Mouse (Mus musculus) limb, embryonic 14.5 days (tissue): ENCODE data around the gene Tax1bp1. TPM values are rescaled to one million over a fixed set of nuclear protein-coding genes. Genes with fewer than 3 reads are reported as not detected.
A peak's percentile ranks its signal among the peaks of the same experiment; 100 is the strongest.

ENCODE experiments used
- ATAC-seq: fragments of 200-750 bp; cut with Nextera tagmentation; 2 replicates; pipeline ENCODE4 v1.8.0; 2017; ENCODE audit warnings: low read depth, moderate number of reproducible peaks, moderate TSS enrichment; ENCODE audit not compliant: low FRiP score
- DNase-seq: peaks from one replicate; pipeline ENCODE4 v3.0.0-alpha.2; 2015; ENCODE audit warnings: low spot score
- H3K27ac ChIP-seq: fragments of 300-500 bp; sonication (generic); replicated peaks from 2 replicates; pipeline ENCODE4 v1.5.1; 2014; ENCODE audit warnings: low read depth, mild to moderate bottlenecking, low read length, moderate library complexity, mixed read lengths
- H3K27me3 ChIP-seq: fragments of 300-500 bp; sonication (generic); 2 replicates; pipeline ENCODE4 v1.6.1; 2014; ENCODE audit warnings: low read length, mixed read lengths; ENCODE audit not compliant: control insufficient read depth, insufficient read depth
- H3K36me3 ChIP-seq: fragments of 300-500 bp; sonication (generic); 2 replicates; pipeline ENCODE4 v1.6.1; 2014; ENCODE audit warnings: mild to moderate bottlenecking, low read length, moderate library complexity, mixed read lengths; ENCODE audit not compliant: control insufficient read depth, insufficient read depth
- H3K4me1 ChIP-seq: fragments of 300-500 bp; sonication (generic); 2 replicates; pipeline ENCODE4 v1.6.1; 2014; ENCODE audit warnings: antibody characterized with exemption, low read length, mixed read lengths; ENCODE audit not compliant: control insufficient read depth, insufficient read depth
- H3K4me2 ChIP-seq: fragments of 300-500 bp; sonication (generic); replicated peaks from 2 replicates; pipeline ENCODE4 v1.6.1; 2014; ENCODE audit warnings: low read depth, mild to moderate bottlenecking, low read length, moderate library complexity; ENCODE audit not compliant: severe bottlenecking
- H3K4me3 ChIP-seq: fragments of 300-500 bp; sonication (generic); replicated peaks from 2 replicates; pipeline ENCODE4 v1.5.1; 2014; ENCODE audit warnings: low read length
- H3K9ac ChIP-seq: fragments of 300-500 bp; sonication (generic); 2 replicates; pipeline ENCODE4 v1.6.1; 2014; ENCODE audit warnings: mild to moderate bottlenecking, low read depth, low read length, moderate library complexity; ENCODE audit not compliant: severe bottlenecking
- H3K9me3 ChIP-seq: fragments of 300-500 bp; sonication (generic); 2 replicates; pipeline ENCODE4 v1.6.1; 2016; ENCODE audit warnings: low read length; ENCODE audit not compliant: control insufficient read depth
- POLR2A ChIP-seq: fragments of 200-500 bp; IDR thresholded peaks from 2 replicates; pipeline ENCODE4 v1.8.0; 2012; ENCODE audit warnings: inconsistent platforms, mild to moderate bottlenecking, moderate library complexity, borderline replicate concordance; ENCODE audit not compliant: insufficient read depth, insufficient read length; ENCODE audit errors: extremely low read depth
- WGBS: fragments of 180-500 bp; shearing (Covaris S2); extraction: QIAGEN DNeasy Blood & Tissue Kit; methylation state at CpG from one replicate; pipeline ENCODE4 v1.1.7; 2014; 5-methylcytosine and 5-hydroxymethylcytosine counted together
- polyA plus RNA-seq, 2 experiments: library from polyadenylated mRNA; depleted of rRNA in 1 of 2; stranded (reverse) in 1 of 2; unstranded in 1 of 2; fragments of >200 nt; fragmentation: Nextera tagmentation in 1 of 2; extraction: Ambion mirVana in 1 of 2; gene quantifications; 2 replicates each; pipeline versions ENCODE4 v1.2.1 to v1.2.3; 2012 to 2014

The Tax1bp1 gene
- polyA plus RNA-seq, 2 experiments, result 53.9 to 137 TPM

DNA sequence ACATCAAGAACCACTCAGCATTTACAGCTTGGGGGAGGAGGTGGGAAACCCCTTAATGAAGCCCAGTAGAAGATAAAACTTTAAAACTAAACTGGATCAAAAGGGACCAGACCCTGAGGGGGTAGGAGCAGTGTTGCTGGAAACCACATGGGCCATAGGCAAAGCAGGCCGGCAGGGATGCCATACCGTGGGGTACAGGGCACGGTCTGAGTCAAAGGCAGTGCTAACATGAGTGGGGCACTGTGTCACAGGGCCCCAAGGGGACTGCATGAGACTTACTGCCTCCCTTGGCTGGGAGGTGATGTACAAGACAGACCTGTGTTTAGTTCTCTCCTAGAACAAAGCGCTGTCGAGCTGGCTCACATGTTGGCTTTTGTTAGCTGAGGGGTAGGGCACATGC lies 66.0 kb downstream of the Tax1bp1 start:
- DNase-seq (no peak), ATAC-seq (no peak)
- no peaks in the 10 kb centered on the region for H3K27me3 ChIP-seq
- WGBS, result 32% methylated on average over 5 of the region's 5 CpGs
- no peak overlapping the region for H3K4me3 ChIP-seq
- H3K4me2 ChIP-seq, result no peak overlapping the region
- H3K9ac ChIP-seq, result no peak overlapping the region
- H3K36me3 ChIP-seq, result no peaks in the 10 kb centered on the region
- no peaks in the 10 kb centered on the region for H3K9me3 ChIP-seq
- peaks cover 10% of the 10 kb centered on the region for H3K4me1 ChIP-seq
- 0 out of 2 replicates have a peak overlapping the region, but pooled peaks have one; percentile 11 for H3K27ac ChIP-seq
- TF ChIP-seq POLR2A, result no peak

DNA sequence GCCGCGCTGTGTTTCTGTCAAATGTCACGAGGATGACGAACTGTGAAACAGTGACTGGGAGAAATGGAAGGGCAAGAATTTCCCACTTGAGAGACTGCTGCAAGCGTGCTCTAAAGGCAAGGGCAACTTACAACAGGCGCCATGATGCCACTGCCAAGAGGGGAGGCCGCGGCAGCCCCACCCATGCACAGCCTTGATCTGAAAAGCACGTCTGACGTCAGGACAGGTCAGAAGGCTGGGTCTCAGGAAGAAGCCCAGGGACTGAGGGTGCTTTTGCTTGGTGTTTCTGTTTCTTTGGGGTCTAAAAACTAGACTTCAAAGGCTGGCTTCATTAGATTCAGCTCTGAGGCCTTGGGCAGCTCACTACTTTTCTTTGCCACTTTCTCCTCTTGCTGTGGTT lies 76.8 kb downstream of the Tax1bp1 start:
- Histone ChIP-seq H3K4me3 (no peak overlapping the region), H3K27me3 (no peaks in the 10 kb centered on the region), H3K27ac (no peak overlapping the region), H3K36me3 (no peaks in the 10 kb centered on the region), H3K9ac (no peak overlapping the region), H3K9me3 (no peaks in the 10 kb centered on the region), H3K4me1 (peaks cover 24% of the 10 kb centered on the region), H3K4me2 (no peak overlapping the region)
- TF ChIP-seq POLR2A, result no peak
- WGBS, result 40% methylated on average over 10 of the region's 10 CpGs
- ATAC-seq, result no peak
- no peak for DNase-seq

- H3K27me3 ChIP-seq, result no peaks in the 10 kb centered on the region
- WGBS, result 79% methylated on average over 4 of the region's 4 CpGs
- H3K36me3 ChIP-seq, result no peaks in the 10 kb centered on the region
- ATAC-seq (no peak), DNase-seq (no peak)
- H3K4me2 ChIP-seq, result no peak overlapping the region
- no peak for TF ChIP-seq POLR2A
- H3K9me3 ChIP-seq, result no peaks in the 10 kb centered on the region
- no peak overlapping the region for H3K9ac ChIP-seq
- H3K4me1 ChIP-seq, result peaks cover 27% of the 10 kb centered on the region
- no peak overlapping the region for H3K4me3 ChIP-seq
- H3K27ac ChIP-seq, result no peak overlapping the region
These were observed 77.3 kb downstream of the Tax1bp1 start for GRCm38 (mm10) chr6:52790781-52791180.

DNA sequence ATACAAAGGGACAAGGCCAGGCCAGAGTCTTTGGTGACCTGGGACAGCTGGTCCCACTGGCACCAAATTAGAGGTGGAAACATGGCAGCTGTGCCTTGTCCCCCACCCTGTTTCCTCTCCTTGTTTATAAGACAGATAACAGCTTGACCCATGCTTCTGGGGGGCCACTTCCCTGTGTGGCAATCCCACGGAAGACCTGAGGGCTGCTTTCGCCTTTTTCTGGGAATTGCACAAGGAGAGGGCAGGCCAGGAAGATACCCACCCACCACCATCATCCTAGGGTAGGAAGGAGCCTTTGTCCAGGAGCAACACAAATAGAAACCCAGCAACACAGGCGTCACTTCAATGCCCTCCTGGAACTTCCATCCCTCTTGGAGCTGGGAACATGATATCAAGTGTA lies 78.9 kb downstream of the Tax1bp1 start:
- Histone ChIP-seq H3K4me2 (no peak overlapping the region), H3K27me3 (no peaks in the 10 kb centered on the region), H3K9me3 (no peaks in the 10 kb centered on the region), H3K9ac (no peak overlapping the region), H3K4me3 (no peak overlapping the region), H3K36me3 (no peaks in the 10 kb centered on the region), H3K4me1 (peaks cover 44% of the 10 kb centered on the region), H3K27ac (no peak overlapping the region)
- DNase-seq (no peak), ATAC-seq (no peak)
- no peak for TF ChIP-seq POLR2A
- 82% methylated on average over 3 of the region's 3 CpGs for WGBS

DNA sequence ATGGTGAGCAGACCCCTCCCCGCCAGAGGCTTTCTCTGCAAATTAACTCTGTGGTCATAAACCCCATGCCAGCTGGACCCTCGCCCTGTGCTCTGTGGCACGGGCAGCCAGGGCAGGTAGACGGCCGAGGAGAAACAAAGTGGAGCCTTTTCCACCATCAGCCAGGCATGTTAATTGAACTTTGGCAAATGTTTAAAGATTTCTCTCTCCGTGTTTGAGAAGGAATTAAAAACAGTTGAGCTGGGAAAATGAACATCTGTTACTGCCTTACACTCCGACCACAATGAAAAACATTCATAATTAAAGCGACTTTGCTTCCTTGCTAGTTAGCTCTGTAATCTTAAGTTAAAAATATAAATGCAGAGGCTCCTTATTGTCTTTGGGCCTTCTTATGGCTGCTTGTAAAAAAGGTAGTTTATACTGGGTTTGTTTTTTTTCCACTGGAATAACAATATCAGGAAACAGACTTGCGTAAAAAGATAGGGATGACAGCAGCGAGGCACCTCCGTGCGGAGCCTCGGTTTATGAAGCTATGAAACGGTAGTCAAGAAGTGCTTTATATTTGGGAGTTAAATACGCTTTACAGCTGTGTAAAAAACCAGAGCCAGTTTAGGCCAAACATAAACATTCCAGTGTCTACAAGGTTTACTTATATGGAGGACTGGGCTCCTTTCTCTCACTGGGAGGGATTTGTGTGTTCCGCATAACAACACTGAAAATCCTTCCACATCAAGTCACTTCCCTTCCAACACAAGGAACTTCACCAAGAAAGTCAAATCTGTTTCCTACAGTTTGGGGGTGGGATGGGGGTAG lies 81.7 kb downstream of the Tax1bp1 start:
- Histone ChIP-seq H3K4me2 (peak overlapping the region; percentile 31), H3K9ac (no peak overlapping the region), H3K9me3 (no peaks in the 10 kb centered on the region), H3K4me3 (no peak overlapping the region), H3K36me3 (no peaks in the 10 kb centered on the region), H3K4me1 (peaks cover 45% of the 10 kb centered on the region), H3K27me3 (no peaks in the 10 kb centered on the region), H3K27ac (peak overlapping the region; percentile 49)
- DNase-seq (peak; percentile 61), ATAC-seq (peak; percentile 66)
- WGBS, result 21% methylated on average over 16 of the region's 16 CpGs
- TF ChIP-seq POLR2A, result no peak
